Mouse (Mus musculus): ENCODE measurements around the gene Cdc20b.
"Not testable (repeated sequence)": the region's sequence is repeated elsewhere in the genome, so short reads cannot be mapped to it uniquely, and the experiment has no call there.

Cdc20b gene

DNA sequence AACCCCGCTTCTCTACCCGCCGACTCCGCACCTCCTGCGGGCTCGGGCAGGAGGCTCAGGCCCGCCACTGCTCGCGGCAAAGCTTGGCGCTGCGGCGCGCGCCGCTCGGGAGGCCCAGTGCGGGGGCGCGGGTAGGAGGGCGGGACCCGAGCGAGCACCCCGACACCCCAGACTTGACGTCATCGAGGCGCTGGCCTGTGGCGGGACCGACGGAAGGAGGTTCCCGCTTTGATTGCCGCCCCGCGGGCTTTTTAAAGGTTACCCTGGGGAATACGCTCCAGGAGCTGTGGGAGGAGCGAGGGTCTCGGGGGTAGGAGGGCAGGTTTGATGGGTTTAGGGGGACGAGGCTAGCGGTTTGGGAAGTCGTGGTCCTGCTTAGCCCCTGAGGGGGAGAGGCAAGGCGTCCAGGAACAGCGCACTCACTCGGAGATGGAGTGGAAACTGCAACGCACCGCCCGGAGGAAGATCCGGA, at the start of gene Cdc20b:
Cdc20b (plus strand) TSS at position 162 of the 472 bp plus-strand sequence.
- no peak for DNase-seq (ENCODE audit: low spot score)

DNA sequence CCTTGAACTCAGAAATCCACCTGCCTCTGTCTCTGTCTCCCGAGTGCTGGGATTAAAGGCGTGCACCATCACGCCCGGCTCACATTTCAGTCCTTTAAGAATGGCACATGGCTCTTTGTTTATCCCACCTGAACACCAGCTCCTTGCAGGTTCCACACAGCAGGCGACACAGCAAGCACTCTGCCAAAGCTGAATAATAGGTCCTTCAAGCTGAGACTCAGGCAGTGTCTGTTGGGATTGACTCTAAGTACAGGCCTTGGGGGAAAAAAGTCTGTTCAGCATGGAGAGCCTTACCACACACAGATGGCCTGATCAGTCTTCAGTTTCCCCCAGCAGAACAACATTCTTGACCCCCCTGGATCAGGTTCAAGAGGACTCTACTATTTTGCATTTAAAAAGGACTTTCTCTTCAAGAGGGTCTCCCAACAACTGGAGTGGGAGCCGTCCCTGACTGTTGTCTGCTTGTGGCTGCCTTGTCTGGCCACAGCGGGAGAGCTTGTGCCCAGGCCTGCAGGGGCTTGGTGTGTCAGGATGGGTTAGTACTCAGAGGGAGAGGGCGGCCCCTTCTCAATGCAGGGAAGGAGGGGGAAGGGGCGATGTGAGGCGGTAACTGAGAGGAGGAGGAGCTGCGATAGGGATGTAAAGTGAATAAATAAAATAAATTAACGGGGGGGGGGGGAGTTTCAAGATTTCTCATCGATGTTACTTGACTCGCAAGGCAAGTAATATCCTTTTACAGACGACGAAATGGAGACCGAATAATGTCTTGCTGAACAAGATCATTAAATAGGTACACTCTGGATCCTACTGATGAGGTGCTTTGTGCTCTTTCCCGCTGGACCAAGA, 49.1 kb upstream of the Cdc20b start:
- DNase-seq (ENCODE audit: low spot score): no peak

DNA sequence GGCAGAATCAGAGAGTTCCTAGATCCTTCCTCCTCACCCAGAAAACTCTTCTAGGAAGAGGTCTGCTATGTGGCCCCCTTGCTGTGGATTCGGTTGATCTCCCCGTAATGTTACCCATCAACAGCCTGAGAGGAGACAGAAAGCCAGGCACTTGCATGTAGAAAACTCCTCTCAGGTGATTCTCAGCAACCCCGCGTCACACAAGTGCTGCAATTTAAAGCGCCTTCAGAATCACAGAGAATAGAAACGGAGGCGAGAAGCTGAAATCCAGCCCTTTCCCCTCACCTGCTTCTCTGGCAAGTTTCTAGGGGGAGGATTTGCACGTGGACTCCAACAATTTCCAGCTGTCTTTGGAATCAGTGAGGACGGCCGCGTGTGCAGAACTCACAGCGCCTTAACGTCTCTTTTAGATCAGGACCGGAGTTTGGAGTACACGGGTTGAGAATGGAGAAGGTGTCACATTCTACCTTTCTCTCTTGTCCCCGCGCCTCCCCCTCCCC, 48.4 kb upstream of the Cdc20b start:
- DNase-seq (ENCODE audit: low spot score): no peak

DNA sequence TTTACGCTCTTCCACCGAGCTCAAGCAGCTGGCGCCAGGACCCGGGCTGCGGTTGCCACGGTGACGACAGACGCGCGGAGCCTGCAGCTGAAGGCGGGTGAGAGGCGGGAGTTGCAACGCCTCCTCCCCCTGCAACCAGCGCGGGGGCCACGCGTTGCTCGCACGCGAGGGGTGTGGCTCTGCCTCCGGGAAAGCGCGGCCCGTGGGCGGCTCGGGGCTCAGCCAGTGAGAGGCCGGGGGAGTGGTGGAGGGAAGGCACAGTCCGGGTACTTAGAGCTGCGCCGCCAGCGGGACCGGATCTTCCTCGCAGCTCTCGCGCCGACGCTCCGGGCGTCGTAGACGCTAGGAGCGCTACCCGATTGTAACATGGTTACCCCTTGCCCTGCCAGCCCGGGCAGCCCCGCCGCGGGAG, 47.4 kb upstream of the Cdc20b start, which contains the start of gene Ccno:
Ccno (plus strand) TSS at position 271 of the 412 bp plus-strand sequence.
- DNase-seq (ENCODE audit: low spot score): peak; percentile 80

DNA sequence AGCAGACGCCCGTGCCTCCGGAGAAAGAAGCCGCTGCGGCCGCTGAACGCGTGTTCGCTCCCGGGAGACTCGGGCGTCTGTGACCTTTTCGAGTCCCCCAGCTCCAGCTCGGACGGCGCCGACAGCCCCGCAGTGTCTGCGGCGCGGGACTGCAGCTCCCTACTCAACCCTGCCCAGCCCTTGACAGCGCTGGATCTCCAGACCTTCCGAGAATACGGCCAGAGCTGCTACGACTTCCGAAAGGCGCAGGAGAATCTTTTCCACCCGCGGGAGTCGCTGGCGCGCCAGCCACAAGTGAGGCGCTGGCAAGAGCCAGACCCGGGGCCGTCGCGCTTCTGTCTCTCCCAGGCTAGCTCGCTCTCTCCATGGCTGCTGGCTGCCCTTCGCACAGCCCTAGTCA, 46.9 kb upstream of the Cdc20b start:
- no peak for DNase-seq (ENCODE audit: low spot score)

DNA sequence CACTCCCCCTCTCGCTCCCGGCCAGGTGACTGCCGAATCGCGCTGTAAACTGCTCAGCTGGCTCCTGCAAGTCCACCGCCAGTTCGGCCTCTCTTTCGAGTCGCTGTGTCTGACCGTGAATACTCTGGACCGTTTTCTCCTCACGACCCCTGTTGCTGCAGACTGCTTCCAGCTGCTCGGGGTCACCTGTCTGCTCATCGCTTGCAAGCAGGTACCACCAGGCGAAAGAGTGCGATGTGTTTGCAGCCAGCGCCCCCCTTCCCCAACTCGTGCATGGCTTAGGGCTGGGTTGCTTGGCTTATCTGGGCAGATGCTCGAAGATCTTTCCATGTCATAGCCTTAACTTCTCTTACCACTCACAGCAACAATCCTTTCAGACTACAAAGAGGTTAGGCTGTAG, 46.0 kb upstream of the Cdc20b start:
- DNase-seq (ENCODE audit: low spot score): no peak

DNA sequence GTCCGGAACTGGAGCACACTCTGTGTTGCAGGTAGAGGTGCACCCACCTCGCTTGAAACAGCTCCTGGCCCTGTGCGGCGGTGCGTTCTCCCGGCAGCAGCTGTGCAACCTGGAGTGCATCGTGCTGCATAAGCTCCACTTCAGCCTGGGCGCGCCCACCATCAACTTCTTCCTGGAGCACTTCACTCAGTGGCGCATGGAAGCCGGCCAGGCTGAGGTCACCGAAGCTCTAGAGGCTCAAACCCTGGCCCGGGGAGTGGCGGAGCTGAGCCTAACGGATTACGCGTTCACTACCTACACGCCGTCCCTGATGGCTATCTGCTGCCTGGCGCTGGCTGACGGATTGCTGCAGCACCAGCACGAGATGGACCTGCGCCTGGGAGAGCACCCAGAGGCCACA, 45.4 kb upstream of the Cdc20b start:
- no peak for DNase-seq (ENCODE audit: low spot score)

DNA sequence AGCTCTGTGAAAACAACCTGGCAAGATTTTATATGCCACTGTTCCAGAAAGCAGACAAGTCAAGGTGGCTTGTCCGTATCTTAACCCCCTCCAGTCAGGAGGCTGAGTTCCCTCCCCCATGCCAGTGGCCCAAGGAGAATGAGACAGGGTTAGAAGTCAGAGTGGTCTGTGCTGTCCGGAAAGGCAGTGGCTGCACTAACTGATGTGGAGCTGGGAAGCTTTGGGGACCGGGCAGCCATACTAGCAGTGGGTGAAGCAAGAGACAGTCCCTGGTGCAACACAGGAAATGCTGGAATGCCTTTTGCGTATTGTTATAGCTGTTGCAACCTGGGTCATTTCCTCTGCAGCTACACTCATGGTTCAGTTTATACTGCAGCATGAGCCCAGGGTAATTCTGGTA, 44.6 kb upstream of the Cdc20b start:
- no peak for DNase-seq (ENCODE audit: low spot score)

DNA sequence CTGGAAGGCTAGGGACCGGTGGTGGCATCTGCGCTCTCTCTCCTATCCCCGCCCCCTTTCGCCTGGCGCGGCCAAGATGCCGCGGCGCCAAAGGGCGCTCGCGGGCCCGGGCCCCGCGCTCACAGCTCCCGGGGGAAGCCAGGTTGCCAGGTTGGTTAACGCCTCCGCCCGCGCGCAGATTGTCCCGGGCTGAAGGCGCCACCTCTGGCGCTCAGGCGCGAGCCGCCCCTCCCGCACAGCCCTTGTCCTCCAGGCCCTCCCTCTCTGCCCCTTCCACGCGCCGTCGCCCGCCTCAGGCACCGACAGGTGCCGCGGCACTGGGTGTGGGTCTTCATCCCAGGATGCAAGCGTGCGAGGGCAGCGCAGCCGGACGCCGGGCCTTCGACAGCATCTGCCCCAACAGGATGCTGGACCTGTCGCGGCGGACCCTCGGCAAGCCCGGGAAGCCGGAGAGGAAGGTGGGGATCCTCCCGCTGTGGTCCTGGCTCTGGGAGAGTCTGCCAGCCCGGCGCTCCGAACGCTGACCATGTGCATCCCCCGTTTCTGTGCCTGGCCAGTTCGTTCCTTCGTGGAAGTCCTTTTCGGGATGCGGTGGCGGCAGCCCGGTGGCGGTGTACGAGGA, 41.3 kb upstream of the Cdc20b start, which contains the start of gene Mcidas:
Mcidas (plus strand) TSS at position 315 of the 622 bp plus-strand sequence.
- DNase-seq (ENCODE audit: low spot score): no peak

DNA sequence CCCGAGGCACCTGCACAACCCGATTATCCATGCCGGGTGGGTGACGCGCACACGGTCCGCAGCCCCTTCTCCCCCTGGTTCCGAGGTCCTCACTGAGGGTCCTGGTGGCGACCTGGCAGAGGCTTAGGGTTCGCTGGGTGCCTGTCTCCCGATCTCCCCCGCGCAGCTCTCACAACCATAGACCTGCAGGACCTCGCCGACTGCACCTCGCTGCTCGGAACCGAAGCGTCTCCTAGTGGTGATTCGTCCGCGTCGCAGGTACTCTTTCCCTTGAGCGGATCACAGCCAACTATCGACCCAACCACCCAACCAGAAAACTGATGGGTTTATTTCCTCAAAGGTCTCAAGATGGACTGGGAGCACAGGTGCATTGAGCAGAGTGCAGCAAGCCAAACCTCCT, 40.7 kb upstream of the Cdc20b start:
- DNase-seq (ENCODE audit: low spot score): no peak

DNA sequence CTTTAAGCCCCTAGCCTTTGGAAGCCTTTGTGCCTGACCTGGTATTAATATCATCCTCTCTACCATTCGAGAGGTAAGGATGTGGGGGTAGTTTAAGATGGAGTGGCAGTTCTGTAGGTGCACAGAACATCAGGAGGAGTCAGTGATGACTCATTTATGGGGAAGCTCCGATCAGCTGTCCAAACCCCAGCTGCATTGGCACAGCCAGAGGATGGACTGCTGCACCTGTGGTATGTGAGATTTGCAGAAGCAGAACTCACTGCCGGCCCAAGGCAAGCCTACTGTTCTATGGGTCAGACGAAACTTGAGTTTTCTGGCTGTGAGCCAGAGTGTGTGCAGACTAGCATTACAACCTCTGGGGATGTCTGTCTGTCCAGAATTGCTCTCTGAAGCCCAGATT, 38.5 kb upstream of the Cdc20b start:
- DNase-seq (ENCODE audit: low spot score): no peak

DNA sequence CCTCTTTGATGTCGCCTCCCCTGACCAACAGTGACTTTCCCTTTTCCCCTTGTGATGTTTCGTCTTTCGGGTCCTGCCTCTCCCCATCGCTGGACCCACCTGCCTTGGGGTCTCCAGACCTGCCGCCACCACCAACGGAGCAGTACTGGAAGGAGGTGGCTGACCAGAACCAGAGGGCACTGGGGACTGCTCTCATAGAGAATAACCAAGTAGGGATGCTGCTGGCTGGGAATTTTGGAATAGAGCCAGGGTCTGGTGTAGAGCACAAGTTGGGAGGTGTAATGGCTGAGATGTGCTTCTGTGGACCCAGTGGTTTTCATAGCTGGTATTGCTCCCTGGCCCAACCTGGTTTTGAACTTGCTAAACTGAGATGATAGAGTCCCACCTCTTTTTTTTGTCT, 37.5 kb upstream of the Cdc20b start:
- DNase-seq (ENCODE audit: low spot score): no peak

DNA sequence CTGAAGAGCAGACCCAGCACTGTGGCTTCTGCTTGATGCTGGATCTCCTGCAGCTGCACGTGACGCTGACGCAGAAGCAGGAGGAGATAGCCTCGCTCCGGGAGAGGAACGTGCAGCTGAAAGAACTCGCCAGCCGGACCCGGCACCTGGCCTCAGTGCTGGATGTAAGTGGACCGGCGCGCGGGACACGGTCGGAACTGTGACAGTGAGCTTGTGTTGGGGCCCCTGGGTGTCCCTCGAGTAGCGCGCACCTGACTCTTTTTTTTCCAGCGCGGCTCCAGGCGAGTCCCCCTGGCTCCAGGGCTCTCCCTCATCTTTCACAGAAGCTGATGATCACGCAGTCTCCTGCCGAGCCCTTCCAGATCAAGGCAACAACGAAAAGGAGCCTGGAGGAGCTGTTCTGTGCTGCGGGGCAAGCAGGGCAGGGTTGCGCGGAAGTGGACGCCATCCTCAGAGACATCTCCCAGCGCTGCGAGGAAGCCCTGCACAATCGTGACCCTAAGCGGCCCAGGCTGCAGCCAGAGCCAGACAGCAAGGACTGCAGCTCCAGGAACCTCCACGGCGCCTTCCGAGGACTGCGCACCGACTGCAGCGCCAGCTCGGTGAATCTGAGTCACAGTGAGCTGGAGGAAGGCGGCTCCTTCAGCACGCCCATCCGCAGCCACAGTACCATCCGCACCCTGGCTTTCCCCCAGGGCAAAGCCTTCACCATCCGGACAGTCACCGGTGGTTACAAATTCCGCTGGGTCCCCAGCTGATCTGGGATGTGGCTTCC, 36.3 kb upstream of the Cdc20b start:
- DNase-seq (ENCODE audit: low spot score): no peak

DNA sequence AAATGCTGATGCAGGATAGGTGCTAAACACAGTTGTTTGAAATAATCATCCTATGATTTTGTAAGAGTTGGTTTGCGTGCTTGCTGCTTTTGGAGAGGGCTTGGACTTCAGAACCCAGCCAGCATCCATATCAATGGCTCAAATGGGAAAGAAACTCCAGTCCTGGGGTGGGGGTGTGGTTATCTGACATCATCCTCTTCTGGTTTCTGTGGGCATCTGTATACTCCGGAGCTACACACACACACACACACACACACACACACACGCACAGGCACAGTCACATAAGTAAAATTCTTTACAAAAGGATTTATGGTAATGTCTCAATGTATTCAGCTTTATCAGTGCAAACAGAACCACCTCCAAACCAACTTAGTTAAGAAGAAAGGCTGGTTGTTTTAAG, 34.8 kb upstream of the Cdc20b start:
- DNase-seq (ENCODE audit: low spot score): no peak

DNA sequence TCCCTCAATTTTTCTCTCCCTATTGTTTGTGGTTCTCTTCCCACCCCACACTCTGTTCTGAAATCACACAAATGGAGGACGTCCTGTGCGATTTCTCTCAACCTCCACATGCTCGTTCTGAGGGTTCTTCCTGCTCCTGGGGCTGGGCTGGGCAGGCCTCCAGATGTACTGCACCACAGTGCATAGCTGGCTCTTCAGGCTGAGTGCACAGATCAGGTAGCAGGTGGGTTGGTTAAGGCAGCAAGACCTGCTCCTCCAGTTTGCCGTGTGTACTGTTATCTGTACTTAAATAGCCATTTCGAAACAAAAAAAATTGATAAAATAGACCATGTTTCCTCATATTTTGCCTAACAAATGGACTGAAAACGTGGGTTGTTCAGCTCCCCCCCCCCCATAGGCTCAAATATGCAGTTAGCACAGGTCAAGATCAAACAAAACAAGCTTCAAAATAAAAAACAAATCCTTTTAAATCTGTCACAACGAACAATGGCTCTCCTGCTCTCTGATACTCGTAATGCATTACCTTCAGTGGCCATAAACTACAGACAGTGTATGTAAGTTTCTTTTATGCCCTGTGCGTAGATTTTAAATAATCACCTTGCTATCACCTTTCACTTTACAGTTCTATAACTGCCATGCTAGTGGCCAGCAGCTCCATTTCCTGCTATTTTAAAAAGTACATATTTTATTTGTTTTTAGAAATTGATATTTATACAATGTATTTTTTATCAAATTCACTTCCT, 34.2 kb upstream of the Cdc20b start:
- DNase-seq (ENCODE audit: low spot score): no peak

DNA sequence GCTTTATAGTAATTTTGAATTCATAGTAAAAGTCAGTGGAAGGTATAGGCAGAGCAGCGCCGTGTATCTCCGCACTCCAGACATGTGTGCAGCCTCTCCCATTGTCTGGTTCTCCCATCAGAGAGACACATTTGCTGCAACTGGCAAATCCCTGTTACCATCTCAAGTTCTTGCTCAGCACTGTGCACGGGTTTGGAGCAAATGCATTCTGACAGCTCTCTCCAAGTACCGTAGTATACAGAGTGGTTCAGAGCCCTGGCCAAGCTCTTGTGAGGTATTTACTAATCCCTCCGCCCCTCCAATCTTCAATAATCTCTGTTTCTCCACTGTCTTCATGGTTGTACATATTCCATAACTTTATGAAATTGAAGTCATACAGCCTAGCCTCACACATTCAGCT, 22.2 kb upstream of the Cdc20b start:
- DNase-seq (ENCODE audit: low spot score): no peak

DNA sequence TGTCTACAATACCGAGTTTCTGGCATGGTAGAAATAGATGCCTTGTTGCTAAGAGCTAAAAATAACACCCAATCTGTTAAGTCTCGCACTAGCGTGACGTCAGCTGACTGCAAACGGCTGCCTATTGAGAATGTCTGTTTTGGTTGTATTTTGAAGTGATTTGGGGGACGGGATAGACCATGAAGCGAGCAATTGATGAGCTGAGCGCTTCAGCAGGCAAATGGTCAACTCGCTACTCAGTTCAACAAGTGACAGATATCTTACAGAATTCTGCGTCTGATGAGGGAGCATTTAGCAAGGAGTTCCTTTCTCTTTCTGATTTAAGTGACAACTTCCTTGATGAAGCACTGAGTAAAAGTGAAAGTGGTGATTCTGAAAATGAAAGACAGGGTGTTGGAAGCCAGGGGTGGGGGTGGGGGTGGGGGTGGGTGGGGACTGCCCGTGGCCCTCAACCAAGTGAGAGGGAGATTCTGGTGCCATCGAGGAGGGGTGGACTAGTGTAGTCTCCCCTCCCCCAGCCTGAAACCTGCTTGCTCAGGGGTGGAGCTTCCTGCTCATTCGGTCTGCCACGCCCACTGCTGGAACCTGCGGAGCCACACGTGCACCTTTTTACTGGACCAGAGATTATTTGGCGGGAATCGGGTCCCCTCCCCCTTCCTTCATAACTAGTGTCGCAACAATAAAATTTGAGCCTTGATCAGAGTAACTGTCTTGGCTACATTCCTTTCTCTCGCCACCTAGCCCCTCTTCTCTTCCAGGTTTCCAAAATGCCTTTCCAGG, 21.5 kb upstream of the Cdc20b start:
- not testable (repeated sequence) for DNase-seq (ENCODE audit: low spot score)

DNA sequence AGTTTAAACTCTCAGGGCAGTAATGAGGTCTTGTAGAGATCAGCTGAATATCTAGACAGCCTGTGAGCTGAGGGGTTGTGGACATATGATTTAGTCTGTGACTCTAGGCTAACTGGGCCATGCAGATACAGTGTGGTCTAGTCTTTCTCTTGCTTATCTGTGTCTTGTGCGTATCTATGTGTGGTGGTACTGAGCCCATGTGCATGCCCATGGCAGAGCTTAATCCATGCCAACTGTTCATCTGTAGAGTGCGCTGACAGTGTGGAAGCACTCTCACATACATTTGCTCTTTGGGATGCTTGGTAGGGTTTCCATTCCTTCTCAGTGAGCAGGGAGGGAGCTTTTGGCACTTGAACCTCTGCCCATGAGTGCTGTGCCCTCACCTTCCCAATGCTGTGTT, 13.4 kb upstream of the Cdc20b start:
- no peak for DNase-seq (ENCODE audit: low spot score)

DNA sequence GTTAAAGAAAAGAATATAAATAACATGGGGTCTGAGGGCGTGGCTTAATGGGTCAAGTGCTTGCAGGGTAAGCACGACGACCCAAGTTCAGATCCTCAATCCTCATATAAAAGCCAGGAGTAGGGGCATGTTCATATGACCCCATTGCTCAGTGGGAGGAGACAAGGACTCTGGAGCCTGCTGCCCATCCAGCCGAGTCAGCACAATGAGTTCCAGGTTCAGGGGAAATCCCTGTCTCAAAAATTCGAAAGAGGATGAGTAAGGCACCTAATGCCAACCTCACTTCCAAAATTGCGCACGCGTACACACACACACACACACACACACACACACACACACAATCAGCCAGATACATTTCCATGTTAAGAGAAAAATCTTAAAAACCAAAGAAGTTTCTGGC, 12.4 kb upstream of the Cdc20b start:
- DNase-seq (ENCODE audit: low spot score): no peak

DNA sequence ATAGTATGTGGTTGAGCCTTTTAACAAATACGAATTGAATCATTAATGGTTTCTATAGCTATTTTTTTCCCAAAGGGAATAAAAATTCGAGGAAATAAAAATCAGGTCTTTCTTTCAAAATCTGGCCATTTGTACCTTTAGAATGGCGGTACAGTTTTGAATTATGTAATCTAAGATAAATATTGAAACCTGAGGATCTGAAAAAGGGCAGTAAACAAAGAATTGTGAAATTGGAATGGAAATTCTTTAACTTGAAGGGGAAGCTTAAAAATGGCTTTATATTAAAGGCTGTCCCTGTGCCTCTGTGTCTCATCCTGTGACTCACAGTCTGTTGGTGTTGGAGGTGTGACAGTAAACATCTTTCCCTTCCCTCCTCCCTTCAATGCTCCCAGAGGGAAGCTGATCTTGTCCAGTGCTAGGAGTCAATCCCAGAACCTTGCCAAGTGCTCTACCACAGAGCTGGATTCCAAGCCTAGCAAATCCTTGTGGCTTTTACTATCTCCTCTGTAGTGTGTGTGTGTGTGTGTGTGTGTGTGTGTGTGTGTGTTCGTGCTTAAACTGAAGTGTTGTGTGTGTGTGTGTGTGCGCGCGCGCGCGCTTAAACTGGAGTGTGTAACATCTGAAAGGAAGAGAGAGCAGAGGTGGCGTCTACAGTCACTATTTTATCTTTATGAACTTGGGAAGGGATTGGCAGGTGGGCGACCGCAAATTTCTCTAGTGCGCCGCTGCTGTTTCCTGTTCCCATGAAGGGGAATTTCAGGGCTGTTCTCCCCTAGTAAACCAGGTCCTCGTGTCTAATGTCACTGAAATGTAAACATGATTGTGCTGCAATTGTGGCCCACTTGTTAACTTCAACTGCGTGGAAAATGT, 11.4 kb upstream of the Cdc20b start:
- no peak for DNase-seq (ENCODE audit: low spot score)
